Mouse (Mus musculus) forebrain, embryonic 13.5 days (tissue): Measurements from ENCODE around the gene Nol10. TPM values are rescaled to one million over a fixed set of nuclear protein-coding genes. Genes with fewer than 3 reads are reported as not detected.

Experiments
- ATAC-seq: fragments of 200-750 bp; cut with Nextera tagmentation; 2 replicates; pipeline ENCODE4 v1.8.0; 2017
- H3K27ac ChIP-seq: fragments of 300-500 bp; sonication (generic); 2 replicates; pipeline ENCODE4 v1.5.1; 2015; ENCODE audit warnings: inconsistent platforms, mild to moderate bottlenecking, moderate library complexity
- H3K27me3 ChIP-seq: fragments of 300-500 bp; sonication (generic); 2 replicates; pipeline ENCODE4 v1.6.1; 2015; ENCODE audit warnings: mild to moderate bottlenecking, inconsistent platforms
- H3K36me3 ChIP-seq: fragments of 300-500 bp; sonication (generic); 2 replicates; pipeline ENCODE4 v1.6.1; 2015; ENCODE audit warnings: mild to moderate bottlenecking, inconsistent platforms; ENCODE audit not compliant: poor library complexity, severe bottlenecking
- H3K4me1 ChIP-seq: fragments of 300-500 bp; sonication (generic); 2 replicates; pipeline ENCODE4 v1.6.1; 2015; ENCODE audit warnings: inconsistent platforms
- H3K4me2 ChIP-seq: fragments of 300-500 bp; sonication (generic); 2 replicates; pipeline ENCODE4 v1.6.1; 2015; ENCODE audit warnings: inconsistent platforms, mild to moderate bottlenecking, moderate library complexity
- H3K4me3 ChIP-seq: fragments of 300-500 bp; sonication (generic); 2 replicates; pipeline ENCODE4 v1.5.1; 2015; ENCODE audit warnings: mild to moderate bottlenecking, inconsistent platforms
- H3K9ac ChIP-seq: fragments of 300-500 bp; sonication (generic); 2 replicates; pipeline ENCODE4 v1.6.1; 2015; ENCODE audit warnings: mild to moderate bottlenecking, inconsistent platforms
- H3K9me3 ChIP-seq: fragments of 300-500 bp; sonication (generic); replicated peaks from 2 replicates; pipeline ENCODE4 v1.6.1; 2016; ENCODE audit warnings: inconsistent platforms
- WGBS: fragments of 180-500 bp; shearing (Covaris S2); methylation state at CpG from one replicate; pipeline ENCODE4 v1.1.7; 2015; 5-methylcytosine and 5-hydroxymethylcytosine counted together
- polyA plus RNA-seq: library from polyadenylated mRNA; unstranded; fragments of >200 nt; fragmentation: Nextera tagmentation; extraction: Ambion mirVana; gene quantifications from 2 replicates; pipeline ENCODE4 v1.2.1, GENCODE M21; 2015

The Nol10 gene
- polyA plus RNA-seq, 1 experiment from 2014 or later, result 26.4 TPM

- no peak overlapping the region for H3K9ac ChIP-seq
- H3K27me3 ChIP-seq, result no peaks in the 10 kb centered on the region
- H3K4me1 ChIP-seq, result no peaks in the 10 kb centered on the region
- 76% methylated on average over 2 of the region's 2 CpGs for WGBS
- no peak overlapping the region for H3K27ac ChIP-seq
- no peak for ATAC-seq
- H3K36me3 ChIP-seq, result no peaks in the 10 kb centered on the region
- H3K4me2 ChIP-seq, result no peak overlapping the region
- H3K9me3 ChIP-seq, result no peaks in the 10 kb centered on the region
- no peak overlapping the region for H3K4me3 ChIP-seq
These were observed 9.9 kb upstream of the Nol10 start for GRCm38 (mm10) chr12:17338338-17338737.

GRCm38 (mm10) chr12:17339114-17339905, 8.9 kb upstream of the Nol10 start:
- Histone ChIP-seq H3K4me2 (no peak overlapping the region), H3K9me3 (no peaks in the 10 kb centered on the region), H3K27ac (no peak overlapping the region), H3K4me1 (no peaks in the 10 kb centered on the region), H3K9ac (no peak overlapping the region), H3K27me3 (no peaks in the 10 kb centered on the region), H3K4me3 (no peak overlapping the region), H3K36me3 (no peaks in the 10 kb centered on the region)
- no peak for ATAC-seq
- WGBS, result 69% methylated on average over 3 of the region's 3 CpGs

- peak; percentile 9 for ATAC-seq
- H3K36me3 ChIP-seq, result peaks cover 21% of the 10 kb centered on the region
These were observed 771 bp upstream of the Nol10 start for GRCm38 (mm10) chr12:17347327-17348047.

GRCm38 (mm10) chr12:17350106-17350505, 1.8 kb downstream of the Nol10 start:
- H3K36me3 ChIP-seq, result peaks cover 46% of the 10 kb centered on the region
- peaks cover 16% of the 10 kb centered on the region for H3K4me1 ChIP-seq
- no peak for ATAC-seq
- H3K9me3 ChIP-seq, result no peaks in the 10 kb centered on the region
- no peaks in the 10 kb centered on the region for H3K27me3 ChIP-seq
- H3K9ac ChIP-seq, result no peak overlapping the region
- H3K4me2 ChIP-seq, result no peak overlapping the region
- H3K27ac ChIP-seq, result no peak overlapping the region
- H3K4me3 ChIP-seq, result no peak overlapping the region

More at GRCm38 (mm10) chr12:17347327-17348047, 771 bp upstream of the Nol10 start:
- Histone ChIP-seq H3K27me3 (no peaks in the 10 kb centered on the region), H3K9me3 (no peaks in the 10 kb centered on the region), H3K4me3 (peak overlapping the region; percentile 84), H3K4me1 (peaks cover 16% of the 10 kb centered on the region), H3K4me2 (peak overlapping the region; percentile 84), H3K27ac (no peak overlapping the region), H3K9ac (peak overlapping the region; percentile 83)
- 33% methylated on average over 11 of the region's 11 CpGs for WGBS

GRCm38 (mm10) chr12:17356853-17357252, 8.6 kb downstream of the Nol10 start:
- Histone ChIP-seq H3K4me2 (no peak overlapping the region), H3K4me3 (no peak overlapping the region), H3K9me3 (no peaks in the 10 kb centered on the region), H3K27me3 (no peaks in the 10 kb centered on the region), H3K27ac (no peak overlapping the region), H3K9ac (no peak overlapping the region), H3K4me1 (no peaks in the 10 kb centered on the region; the same call in 1 of the 2 replicates), H3K36me3 (peaks cover 82% of the 10 kb centered on the region)
- 90% methylated on average over 4 of the region's 4 CpGs for WGBS
- no peak for ATAC-seq

GRCm38 (mm10) chr12:17357795-17358194, 9.5 kb downstream of the Nol10 start:
- no peak overlapping the region for H3K27ac ChIP-seq
- WGBS, result 97% methylated on average over 5 of the region's 5 CpGs
- peaks cover 84% of the 10 kb centered on the region for H3K36me3 ChIP-seq
- H3K4me2 ChIP-seq, result no peak overlapping the region
- no peaks in the 10 kb centered on the region for H3K9me3 ChIP-seq
- no peak overlapping the region for H3K4me3 ChIP-seq
- no peaks in the 10 kb centered on the region; the same call in 1 of the 2 replicates for H3K4me1 ChIP-seq
- H3K27me3 ChIP-seq, result no peaks in the 10 kb centered on the region
- H3K9ac ChIP-seq, result no peak overlapping the region
- no peak for ATAC-seq

- H3K4me3 ChIP-seq, result no peak overlapping the region
- no peak overlapping the region for H3K27ac ChIP-seq
- 86% methylated on average over 9 of the region's 9 CpGs for WGBS
- H3K9me3 ChIP-seq, result no peaks in the 10 kb centered on the region
- peaks cover 84% of the 10 kb centered on the region for H3K36me3 ChIP-seq
- no peaks in the 10 kb centered on the region for H3K27me3 ChIP-seq
- ATAC-seq, result no peak
- H3K4me1 ChIP-seq, result no peaks in the 10 kb centered on the region; the same call in 1 of the 2 replicates
- no peak overlapping the region for H3K4me2 ChIP-seq
- no peak overlapping the region for H3K9ac ChIP-seq
These were observed 10.7 kb downstream of the Nol10 start for GRCm38 (mm10) chr12:17358981-17359380.

- no peaks in the 10 kb centered on the region for H3K9me3 ChIP-seq
- no peak overlapping the region for H3K27ac ChIP-seq
- 45% methylated on average over 9 of the region's 9 CpGs for WGBS
- H3K9ac ChIP-seq, result peak overlapping the region; percentile 27; the same call in 1 of the 2 replicates
- peaks cover 83% of the 10 kb centered on the region for H3K36me3 ChIP-seq
- H3K4me1 ChIP-seq, result no peaks in the 10 kb centered on the region; the same call in 1 of the 2 replicates
- no peak overlapping the region for H3K4me2 ChIP-seq
- ATAC-seq, result no peak
- no peak overlapping the region for H3K4me3 ChIP-seq
- no peaks in the 10 kb centered on the region for H3K27me3 ChIP-seq
These were observed 11.8 kb downstream of the Nol10 start for GRCm38 (mm10) chr12:17360104-17360503.

- H3K4me2 ChIP-seq, result no peak overlapping the region
- H3K27me3 ChIP-seq, result no peaks in the 10 kb centered on the region
- 6% methylated on average over 4 of the region's 4 CpGs for WGBS
- peaks cover 83% of the 10 kb centered on the region for H3K36me3 ChIP-seq
- no peak overlapping the region for H3K4me3 ChIP-seq
- no peak overlapping the region for H3K9ac ChIP-seq
- ATAC-seq, result no peak
- H3K27ac ChIP-seq, result no peak overlapping the region
- H3K4me1 ChIP-seq, result no peaks in the 10 kb centered on the region; the same call in 1 of the 2 replicates
- H3K9me3 ChIP-seq, result no peaks in the 10 kb centered on the region
These were observed 12.4 kb downstream of the Nol10 start for GRCm38 (mm10) chr12:17360650-17361049.

- peaks cover 78% of the 10 kb centered on the region for H3K36me3 ChIP-seq
- whole genome bisulfite sequencing, result 94% methylated on average over 5 of the region's 5 CpGs
- no peak overlapping the region for H3K9ac ChIP-seq
- no peaks in the 10 kb centered on the region; the same call in 1 of the 2 replicates for H3K4me1 ChIP-seq
- H3K4me3 ChIP-seq, result no peak overlapping the region
- H3K9me3 ChIP-seq, result no peaks in the 10 kb centered on the region
- H3K27me3 ChIP-seq, result no peaks in the 10 kb centered on the region
- ATAC-seq, result no peak
- H3K27ac ChIP-seq, result no peak overlapping the region
- H3K4me2 ChIP-seq, result no peak overlapping the region
These were observed 14.1 kb downstream of the Nol10 start for GRCm38 (mm10) chr12:17362316-17362715.

- Histone ChIP-seq H3K36me3 (peaks cover 83% of the 10 kb centered on the region), H3K27me3 (no peaks in the 10 kb centered on the region), H3K9me3 (no peaks in the 10 kb centered on the region), H3K4me2 (no peak overlapping the region), H3K4me3 (no peak overlapping the region), H3K9ac (no peak overlapping the region), H3K4me1 (no peaks in the 10 kb centered on the region), H3K27ac (no peak overlapping the region)
- 69% methylated on average over 5 of the region's 5 CpGs for WGBS
- ATAC-seq, result peak; percentile 86; the same call in 1 of the 2 replicates
These were observed 18.7 kb downstream of the Nol10 start for GRCm38 (mm10) chr12:17366981-17367380.

GRCm38 (mm10) chr12:17369111-17369510, 20.9 kb downstream of the Nol10 start:
- WGBS, result 96% methylated on average over 3 of the region's 3 CpGs
- peaks cover 82% of the 10 kb centered on the region for H3K36me3 ChIP-seq
- ATAC-seq, result no peak

More at GRCm38 (mm10) chr12:17369111-17369510, 20.9 kb downstream of the Nol10 start:
- no peak overlapping the region for H3K27ac ChIP-seq
- H3K9me3 ChIP-seq, result no peaks in the 10 kb centered on the region
- H3K4me3 ChIP-seq, result no peak overlapping the region
- no peaks in the 10 kb centered on the region for H3K4me1 ChIP-seq
- no peak overlapping the region for H3K4me2 ChIP-seq
- H3K27me3 ChIP-seq, result no peaks in the 10 kb centered on the region
- no peak overlapping the region for H3K9ac ChIP-seq
